12 mouse cellular contexts compared by ENCODE assay signal in genomic region chrX:36434993-36435392, GRCm38 (mm10). TPM values are rescaled to one million over a fixed set of nuclear protein-coding genes. Genes with fewer than 3 reads are reported as not detected.
A peak's percentile ranks its signal among the peaks of the same experiment; 100 is the strongest.
DNase-seq lines count a peak whose midpoint lies in the region; ATAC-seq and TF ChIP-seq lines count a peak whose summit lies in the region.
"Had no signal": no experiment of that assay in that cellular context is flagged by ENCODE, and none has a peak within 500 bp of the region (broad histone marks: within the 10 kb centered on the region; RNA-seq: fewer than 3 reads in every experiment).

No protein-coding gene starts in this region.

- no peak for TF ChIP-seq POLR2A in brain, embryonic 14.5 days (IDR thresholded peaks at IDR 0.05; ENCODE audit: borderline replicate concordance, extremely low read depth, insufficient read depth, insufficient read length, poor library complexity, severe bottlenecking)

- no peaks in the 10 kb centered on the region for H3K4me1 ChIP-seq in kidney, postnatal 0 days (replicated peaks; ENCODE audit: insufficient read depth, low read length)
- H3K4me1 ChIP-seq in kidney, embryonic 14.5 days (ENCODE audit: control insufficient read depth, insufficient read depth, low read length), result no peaks in the 10 kb centered on the region
- H3K4me1 ChIP-seq in midbrain, embryonic 11.5 days (ENCODE audit: control insufficient read depth, insufficient read depth, low read length), result no peaks in the 10 kb centered on the region
- H3K4me1 ChIP-seq: midbrain, embryonic 12.5 days had no signal

- H3K36me3 ChIP-seq in kidney, postnatal 0 days (ENCODE audit: insufficient read depth, low read length), result no peaks in the 10 kb centered on the region
- no peaks in the 10 kb centered on the region for H3K36me3 ChIP-seq in kidney, embryonic 14.5 days (ENCODE audit: control insufficient read depth, insufficient read depth, low read length)
- H3K36me3 ChIP-seq in midbrain, embryonic 11.5 days (ENCODE audit: control insufficient read depth, insufficient read depth, low read length), result no peaks in the 10 kb centered on the region
- H3K36me3 ChIP-seq: midbrain, embryonic 12.5 days had no signal

- H3K27me3 ChIP-seq in kidney, postnatal 0 days (ENCODE audit: insufficient read depth, low read length), result no peaks in the 10 kb centered on the region
- H3K27me3 ChIP-seq in kidney, embryonic 14.5 days (ENCODE audit: control insufficient read depth, insufficient read depth, low read length), result no peaks in the 10 kb centered on the region
- H3K27me3 ChIP-seq in midbrain, embryonic 11.5 days (ENCODE audit: control insufficient read depth, insufficient read depth, low read length), result no peaks in the 10 kb centered on the region
- H3K27me3 ChIP-seq: midbrain, embryonic 12.5 days had no signal

- ATAC-seq in kidney, postnatal 0 days (replicated peaks; ENCODE audit: low FRiP score, low read depth), result no peak
- ATAC-seq in kidney, embryonic 14.5 days (ENCODE audit: low FRiP score, low TSS enrichment), result no peak
- no peak for ATAC-seq in midbrain, embryonic 11.5 days (ENCODE audit: low FRiP score)

- H3K4me3 ChIP-seq in kidney, postnatal 0 days (replicated peaks; ENCODE audit: low read depth, low read length), result no peak overlapping the region
- no peak overlapping the region for H3K4me3 ChIP-seq in kidney, embryonic 14.5 days (ENCODE audit: low read length)
- H3K4me3 ChIP-seq in midbrain, embryonic 11.5 days (ENCODE audit: low read depth, low read length), result no peak overlapping the region
- H3K4me3 ChIP-seq: midbrain, embryonic 12.5 days had no signal

- H3K4me2 ChIP-seq in kidney, postnatal 0 days (ENCODE audit: low read length), result no peak overlapping the region
- H3K4me2 ChIP-seq in kidney, embryonic 14.5 days (replicated peaks; ENCODE audit: low read depth, low read length), result no peak overlapping the region
- H3K4me2 ChIP-seq in midbrain, embryonic 11.5 days, result no peak overlapping the region
- H3K4me2 ChIP-seq: midbrain, embryonic 12.5 days had no signal

- no peak overlapping the region for H3K9ac ChIP-seq in kidney, postnatal 0 days (ENCODE audit: low read depth, low read length)
- no peak overlapping the region for H3K9ac ChIP-seq in kidney, embryonic 14.5 days (ENCODE audit: low read depth, low read length)
- no peak overlapping the region for H3K9ac ChIP-seq in midbrain, embryonic 11.5 days (ENCODE audit: low read length)
- H3K9ac ChIP-seq: midbrain, embryonic 12.5 days had no signal

- peak; percentile 42 for TF ChIP-seq CTCF in kidney, postnatal 0 days (IDR thresholded peaks at IDR 0.05; ENCODE audit: low read depth)
- TF ChIP-seq CTCF in brain, embryonic 14.5 days (IDR thresholded peaks at IDR 0.05; ENCODE audit: borderline replicate concordance, extremely low read depth, insufficient read depth, insufficient read length), result peak; percentile 16; the same call in 1 of the 2 replicates

- DNase-seq in kidney, postnatal 0 days (ENCODE audit: low spot score), result no peak
- DNase-seq in testis, postnatal 14 days (ENCODE audit: low spot score), result peak; percentile 8
- no peak for DNase-seq in testis, postnatal 10 days (ENCODE audit: low spot score)
- peak; percentile 11 for DNase-seq in brain, embryonic 14.5 days (ENCODE audit: low read depth)
- DNase-seq in thymus, postnatal 4 days, result peak; percentile 12
- no peak for DNase-seq in midbrain, embryonic 11.5 days (ENCODE audit: low spot score, missing footprints)
- DNase-seq: adrenal gland, adult 8-10 months; cerebellum, postnatal 36 days had no signal

- no peaks in the 10 kb centered on the region for H3K9me3 ChIP-seq in kidney, postnatal 0 days (replicated peaks; ENCODE audit: low read length)
- no peaks in the 10 kb centered on the region for H3K9me3 ChIP-seq in kidney, embryonic 14.5 days (ENCODE audit: control insufficient read depth, low read length)
- no peaks in the 10 kb centered on the region for H3K9me3 ChIP-seq in midbrain, embryonic 11.5 days (ENCODE audit: control insufficient read depth, low read length)
- H3K9me3 ChIP-seq: midbrain, embryonic 12.5 days had no signal

- H3K27ac ChIP-seq in kidney, postnatal 0 days, result no peak overlapping the region
- H3K27ac ChIP-seq in kidney, embryonic 14.5 days (ENCODE audit: low read depth, low read length), result no peak overlapping the region
- H3K27ac ChIP-seq in midbrain, embryonic 11.5 days (ENCODE audit: low read depth, low read length), result no peak overlapping the region
- H3K27ac ChIP-seq: midbrain, embryonic 12.5 days had no signal

- WGBS in kidney, postnatal 0 days, result 48% methylated on average over 6 of the region's 6 CpGs
- 49% methylated on average over 6 of the region's 6 CpGs for WGBS in kidney, embryonic 14.5 days
- 42% methylated on average over 6 of the region's 6 CpGs for WGBS in midbrain, embryonic 11.5 days

RNA-seq across cellular contexts. Expression of gene Gm6268, which starts 33.9 kb away (rescaled TPM):
- polyA plus RNA-seq in kidney, postnatal 0 days (2015; fragmentation: Nextera tagmentation; extraction: Ambion mirVana), result not detected in 2 replicates
- not detected in 2 replicates for polyA plus RNA-seq in kidney, embryonic 14.5 days (2014; fragmentation: Nextera tagmentation; extraction: Ambion mirVana)
- not detected in 2 replicates for polyA plus RNA-seq in brain, embryonic 14.5 days (2012; rRNA removed)
- polyA plus RNA-seq in midbrain, embryonic 11.5 days (2014; fragmentation: Nextera tagmentation; extraction: Ambion mirVana), result not detected in 2 replicates
- polyA plus RNA-seq: frontal cortex, adult 2 months; midbrain, embryonic 12.5 days; urinary bladder, adult 2 months had no signal

RNA-seq across cellular contexts. Expression of gene Gm14569, which starts 56.6 kb away (rescaled TPM):
- polyA plus RNA-seq in kidney, postnatal 0 days (2015; fragmentation: Nextera tagmentation; extraction: Ambion mirVana), result not detected in 2 replicates
- not detected in 2 replicates for polyA plus RNA-seq in kidney, embryonic 14.5 days (2014; fragmentation: Nextera tagmentation; extraction: Ambion mirVana)
- 0.11 TPM in 1 of 2 replicates, not detected in the other for polyA plus RNA-seq in brain, embryonic 14.5 days (2012; rRNA removed)
- polyA plus RNA-seq in midbrain, embryonic 11.5 days (2014; fragmentation: Nextera tagmentation; extraction: Ambion mirVana), result not detected in 2 replicates
- polyA plus RNA-seq: midbrain, embryonic 12.5 days had no signal

Comparison
In these comparisons a context has a peak if more than half of its experiments do, and no peak if none do; other contexts are left out.
1. DNase-seq: peak in testis, postnatal 14 days (single experiment), brain, embryonic 14.5 days (single experiment) and thymus, postnatal 4 days (single experiment); none in kidney, postnatal 0 days (single experiment), testis, postnatal 10 days (single experiment) and midbrain, embryonic 11.5 days (single experiment).